Mouse (Mus musculus) neural tube, embryonic 13.5 days (tissue): ENCODE data around the gene Pnpla7. TPM values are rescaled to one million over a fixed set of nuclear protein-coding genes. Genes with fewer than 3 reads are reported as not detected.
A peak's percentile ranks its signal among the peaks of the same experiment; 100 is the strongest.

Source experiments
- ATAC-seq: fragments of 200-750 bp; cut with Nextera tagmentation; 2 replicates; pipeline ENCODE4 v1.8.0; 2017; ENCODE audit warnings: low read depth, mild to moderate bottlenecking, moderate TSS enrichment, moderate library complexity
- H3K27ac ChIP-seq: fragments of 300-500 bp; sonication (generic); replicated peaks from 2 replicates; pipeline ENCODE4 v1.5.1; 2015; ENCODE audit warnings: moderate library complexity, mild to moderate bottlenecking, inconsistent platforms
- H3K27me3 ChIP-seq: fragments of 300-500 bp; sonication (generic); 2 replicates; pipeline ENCODE4 v1.6.1; 2015; ENCODE audit warnings: mild to moderate bottlenecking, inconsistent platforms
- H3K36me3 ChIP-seq: fragments of 300-500 bp; sonication (generic); 2 replicates; pipeline ENCODE4 v1.6.1; 2015; ENCODE audit warnings: mild to moderate bottlenecking, inconsistent platforms
- H3K4me1 ChIP-seq: fragments of 300-500 bp; sonication (generic); replicated peaks from 2 replicates; pipeline ENCODE4 v1.6.1; 2015; ENCODE audit warnings: inconsistent platforms
- H3K4me2 ChIP-seq: fragments of 300-500 bp; sonication (generic); 2 replicates; pipeline ENCODE4 v1.6.1; 2015; ENCODE audit warnings: inconsistent platforms, mild to moderate bottlenecking, moderate library complexity
- H3K4me3 ChIP-seq: fragments of 300-500 bp; sonication (generic); 2 replicates; pipeline ENCODE4 v1.5.1; 2015; ENCODE audit warnings: mild to moderate bottlenecking, inconsistent platforms
- H3K9ac ChIP-seq: fragments of 300-500 bp; sonication (generic); 2 replicates; pipeline ENCODE4 v1.6.1; 2015; ENCODE audit warnings: moderate library complexity, mild to moderate bottlenecking, inconsistent platforms
- H3K9me3 ChIP-seq: fragments of 300-500 bp; sonication (generic); 2 replicates; pipeline ENCODE4 v1.6.1; 2016; ENCODE audit warnings: inconsistent platforms
- WGBS: fragments of 180-500 bp; shearing (Covaris S2); methylation state at CpG from one replicate; pipeline ENCODE4 v1.1.7; 2015; 5-methylcytosine and 5-hydroxymethylcytosine counted together
- polyA plus RNA-seq: library from polyadenylated mRNA; unstranded; fragments of >200 nt; fragmentation: Nextera tagmentation; extraction: Ambion mirVana; gene quantifications from 2 replicates; pipeline ENCODE4 v1.2.1, GENCODE M21; 2015

The Pnpla7 gene
- polyA plus RNA-seq, 1 experiment from 2014 or later: 4.3 TPM

DNA sequence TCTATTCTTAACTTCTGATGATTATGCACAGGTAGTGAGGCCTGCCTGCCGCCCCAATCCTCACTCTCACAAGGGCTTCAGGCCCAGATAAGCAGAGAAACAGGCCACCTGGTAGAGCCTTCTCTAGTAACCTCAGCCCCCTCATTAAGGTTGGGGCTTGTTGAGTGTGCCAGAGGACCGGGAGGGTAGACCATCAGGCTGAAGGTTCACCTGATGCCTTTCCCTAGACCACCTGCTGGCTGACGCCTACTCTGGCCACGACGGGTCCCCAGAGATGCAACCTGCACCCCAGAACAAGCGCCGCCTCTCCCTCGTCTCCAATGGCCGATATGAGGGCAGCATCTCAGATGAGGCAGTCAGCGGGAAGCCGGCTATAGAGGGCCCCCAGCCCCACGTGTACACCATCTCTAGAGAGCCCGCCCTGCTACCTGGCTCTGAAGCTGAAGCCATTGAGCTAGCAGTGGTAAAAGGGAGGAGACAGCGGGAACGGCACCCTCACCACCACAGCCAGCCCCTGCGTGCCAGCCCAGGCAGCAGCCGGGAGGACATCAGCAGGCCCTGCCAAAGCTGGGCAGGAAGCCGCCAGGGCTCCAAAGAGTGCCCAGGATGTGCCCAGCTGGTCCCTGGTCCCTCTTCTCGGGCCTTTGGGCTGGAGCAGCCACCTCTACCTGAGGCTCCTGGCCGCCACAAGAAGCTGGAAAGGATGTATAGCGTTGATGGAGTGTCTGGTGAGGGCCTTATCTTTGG, 79.7 kb downstream of the Pnpla7 start:
- no peaks in the 10 kb centered on the region for H3K27me3 ChIP-seq
- 90% methylated on average over 21 of the region's 21 CpGs for WGBS
- H3K36me3 ChIP-seq: peaks cover 48% of the 10 kb centered on the region
- ATAC-seq: 0 out of 2 replicates have a peak, but pooled peaks have one; percentile 4
- peak overlapping the region; percentile 83 for H3K4me2 ChIP-seq
- peak overlapping the region; percentile 77 for H3K9ac ChIP-seq
- no peaks in the 10 kb centered on the region for H3K9me3 ChIP-seq
- peak overlapping the region; percentile 59 for H3K4me3 ChIP-seq
- no peak overlapping the region for H3K27ac ChIP-seq
- peaks cover 26% of the 10 kb centered on the region for H3K4me1 ChIP-seq

DNA sequence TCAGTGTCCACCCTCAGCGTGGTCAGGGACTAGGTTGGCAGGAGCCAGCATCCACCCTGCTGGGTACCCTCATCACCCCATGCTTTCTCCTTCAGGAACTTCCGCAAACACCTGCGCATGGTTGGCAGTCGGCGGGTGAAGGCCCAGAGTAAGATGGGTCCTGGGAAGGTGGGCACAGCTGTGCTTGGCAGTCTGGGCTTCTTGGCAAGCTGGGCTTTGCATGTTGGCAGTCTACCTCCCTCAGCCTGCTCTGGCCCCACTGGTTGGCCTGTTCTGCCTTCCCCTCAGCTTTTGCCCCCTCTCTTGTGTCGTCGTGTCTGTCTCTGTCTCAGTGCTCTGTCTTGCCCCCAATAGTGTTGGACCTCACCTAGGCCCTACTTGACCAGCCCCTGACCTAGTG, 83.1 kb downstream of the Pnpla7 start:
- Histone ChIP-seq H3K27me3 (no peaks in the 10 kb centered on the region), H3K4me3 (no peak overlapping the region), H3K9me3 (no peaks in the 10 kb centered on the region), H3K9ac (no peak overlapping the region), H3K27ac (no peak overlapping the region), H3K36me3 (peaks cover 77% of the 10 kb centered on the region), H3K4me1 (peaks cover 25% of the 10 kb centered on the region), H3K4me2 (no peak overlapping the region)
- no peak for ATAC-seq
- WGBS: 95% methylated on average over 7 of the region's 7 CpGs

DNA sequence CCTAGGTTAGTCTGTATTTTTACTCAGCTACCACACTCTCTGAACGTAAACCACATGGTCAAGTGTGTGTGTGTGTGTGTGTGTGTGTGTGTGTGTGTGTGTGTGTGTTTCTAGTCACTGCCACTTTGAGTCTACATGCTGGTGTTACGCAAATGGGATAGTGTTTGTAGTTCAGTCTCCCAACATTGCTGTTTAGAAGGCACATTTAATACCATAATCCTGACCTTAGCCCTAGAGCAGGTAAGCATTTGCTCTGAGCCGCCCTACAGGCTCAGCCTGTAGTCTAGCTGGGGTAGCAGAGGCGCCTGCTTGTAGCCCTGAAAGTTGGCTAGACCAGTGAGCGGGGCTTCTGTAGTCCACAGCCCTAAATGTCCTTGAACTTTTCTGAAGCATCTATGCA, 87.7 kb downstream of the Pnpla7 start:
- H3K4me1 ChIP-seq: no peaks in the 10 kb centered on the region
- H3K36me3 ChIP-seq: peaks cover 49% of the 10 kb centered on the region
- no peak overlapping the region for H3K4me2 ChIP-seq
- H3K9ac ChIP-seq: no peak overlapping the region
- no peak overlapping the region for H3K27ac ChIP-seq
- H3K4me3 ChIP-seq: no peak overlapping the region
- H3K27me3 ChIP-seq: no peaks in the 10 kb centered on the region
- no peak for ATAC-seq
- 92% methylated on average over 5 of the region's 5 CpGs for WGBS
- H3K9me3 ChIP-seq: no peaks in the 10 kb centered on the region

DNA sequence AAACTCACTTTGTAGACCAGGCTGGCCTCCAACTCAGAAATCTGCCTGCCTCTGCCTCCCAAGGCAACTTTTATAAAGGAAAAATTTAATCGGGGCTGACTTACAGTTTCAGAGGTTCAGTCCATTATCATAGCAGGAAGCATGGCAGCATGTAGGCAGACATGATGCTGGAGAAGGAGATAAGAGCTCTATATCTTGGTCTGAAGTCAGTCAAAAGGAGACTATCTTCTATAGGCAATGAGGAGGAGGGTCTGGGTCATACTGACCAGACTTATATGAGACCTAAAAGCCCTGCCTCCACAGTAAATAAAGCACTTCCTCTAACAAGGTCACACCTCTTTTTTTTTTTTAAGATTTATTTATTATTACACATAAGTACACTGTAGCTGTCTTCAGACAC, 88.5 kb downstream of the Pnpla7 start:
- no peaks in the 10 kb centered on the region for H3K9me3 ChIP-seq
- no peak overlapping the region for H3K4me2 ChIP-seq
- H3K4me3 ChIP-seq: no peak overlapping the region
- no peaks in the 10 kb centered on the region for H3K4me1 ChIP-seq
- no peaks in the 10 kb centered on the region for H3K27me3 ChIP-seq
- H3K36me3 ChIP-seq: peaks cover 42% of the 10 kb centered on the region
- no peak overlapping the region for H3K9ac ChIP-seq
- no peak overlapping the region for H3K27ac ChIP-seq
- 92% methylated on average over 1 of the region's 1 CpGs for WGBS
- ATAC-seq: no peak

DNA sequence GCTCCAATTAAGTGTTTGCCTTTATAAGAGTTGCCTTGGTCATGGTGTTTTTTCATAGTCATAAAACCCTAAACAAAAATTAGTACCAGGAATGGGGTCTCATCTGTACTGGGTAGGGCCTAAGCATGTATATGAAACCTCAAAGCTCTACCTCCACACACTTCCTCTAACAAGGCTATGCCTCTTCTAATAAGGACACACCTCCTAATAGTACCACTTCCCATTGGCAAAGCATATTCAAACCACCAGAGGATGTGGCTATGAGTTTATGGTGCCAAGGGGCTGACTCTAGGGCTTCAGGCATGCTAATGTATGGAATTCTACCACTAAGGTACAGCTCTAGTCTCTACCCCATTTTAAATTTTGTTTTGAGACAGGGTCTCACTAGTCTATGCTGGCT, 89.7 kb downstream of the Pnpla7 start:
- ATAC-seq: no peak
- Histone ChIP-seq H3K27ac (no peak overlapping the region), H3K4me3 (no peak overlapping the region), H3K27me3 (no peaks in the 10 kb centered on the region), H3K36me3 (peaks cover 30% of the 10 kb centered on the region), H3K9me3 (no peaks in the 10 kb centered on the region), H3K4me1 (no peaks in the 10 kb centered on the region), H3K9ac (no peak overlapping the region), H3K4me2 (no peak overlapping the region)

DNA sequence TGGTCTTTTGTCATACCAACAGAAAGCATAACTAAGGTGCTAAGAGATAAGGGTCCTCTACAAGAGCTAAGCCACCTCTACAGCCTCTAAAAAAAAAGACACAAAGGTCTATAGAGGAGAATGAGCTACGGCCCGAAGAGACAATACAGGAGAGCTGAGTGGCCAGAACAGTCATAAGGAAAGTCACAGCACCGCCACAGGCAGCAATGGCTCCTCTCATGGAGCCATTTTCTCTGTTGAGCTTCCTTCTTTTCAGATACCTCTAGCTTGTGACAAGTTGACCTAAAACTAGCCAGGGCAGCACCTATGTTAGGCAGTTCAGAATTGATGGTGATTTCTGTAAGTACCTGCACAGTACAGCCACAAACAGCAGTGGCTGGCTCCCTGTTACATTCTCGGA, 90.7 kb downstream of the Pnpla7 start:
- no peaks in the 10 kb centered on the region for H3K9me3 ChIP-seq
- H3K4me1 ChIP-seq: no peaks in the 10 kb centered on the region
- no peak overlapping the region for H3K27ac ChIP-seq
- 80% methylated on average over 4 of the region's 4 CpGs for WGBS
- no peaks in the 10 kb centered on the region for H3K27me3 ChIP-seq
- H3K36me3 ChIP-seq: peaks cover 20% of the 10 kb centered on the region
- no peak overlapping the region for H3K4me3 ChIP-seq
- no peak overlapping the region for H3K4me2 ChIP-seq
- ATAC-seq: no peak
- H3K9ac ChIP-seq: no peak overlapping the region

DNA sequence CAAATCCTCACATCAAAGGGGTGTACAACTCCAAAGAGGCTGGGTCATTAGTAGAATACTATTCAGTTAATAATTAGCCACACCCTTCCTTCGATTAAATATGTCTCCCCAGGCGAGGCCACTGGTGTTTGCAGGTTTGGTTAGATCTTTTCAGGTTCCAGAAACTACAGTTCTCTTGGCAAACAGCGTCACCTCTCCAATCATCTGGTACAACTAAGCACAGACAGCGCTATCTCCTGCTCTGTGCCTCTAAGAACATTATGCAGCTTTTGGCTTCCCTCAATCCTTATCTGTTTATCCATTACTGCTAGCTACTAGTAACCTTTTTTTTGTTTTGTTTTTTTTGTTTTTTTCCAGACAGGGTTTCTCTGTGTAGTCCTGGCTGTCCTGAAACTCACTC, 93.7 kb downstream of the Pnpla7 start:
- ATAC-seq: no peak
- no peaks in the 10 kb centered on the region for H3K4me1 ChIP-seq
- no peak overlapping the region for H3K9ac ChIP-seq
- no peaks in the 10 kb centered on the region for H3K27me3 ChIP-seq
- no peaks in the 10 kb centered on the region for H3K9me3 ChIP-seq
- no peak overlapping the region for H3K4me3 ChIP-seq
- H3K27ac ChIP-seq: no peak overlapping the region
- H3K4me2 ChIP-seq: no peak overlapping the region
- H3K36me3 ChIP-seq: no peaks in the 10 kb centered on the region
- WGBS: 78% methylated on average over 4 of the region's 4 CpGs

DNA sequence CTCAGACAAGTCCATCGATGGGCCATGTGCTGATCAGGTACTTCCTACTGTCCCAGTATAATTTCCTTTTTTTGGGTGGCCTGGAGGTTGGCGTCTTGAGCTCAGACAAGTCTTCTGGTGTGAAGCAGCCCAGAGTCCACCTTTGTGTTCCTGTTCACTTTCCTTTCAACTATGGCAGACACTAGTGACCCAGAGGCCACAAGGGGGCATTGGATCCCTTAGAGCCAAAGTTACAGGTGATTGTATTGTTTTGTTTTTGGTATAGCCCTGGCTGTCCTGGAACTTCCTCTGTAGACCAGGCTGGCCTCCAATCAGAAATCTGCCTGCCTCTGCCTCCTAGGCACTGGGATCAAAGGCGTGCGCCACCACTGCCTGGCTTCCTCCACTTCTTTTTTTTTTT, 96.6 kb downstream of the Pnpla7 start:
- no peaks in the 10 kb centered on the region for H3K27me3 ChIP-seq
- no peak overlapping the region for H3K27ac ChIP-seq
- H3K4me3 ChIP-seq: no peak overlapping the region
- no peak overlapping the region for H3K9ac ChIP-seq
- no peak for ATAC-seq
- no peaks in the 10 kb centered on the region for H3K4me1 ChIP-seq
- H3K9me3 ChIP-seq: no peaks in the 10 kb centered on the region
- WGBS: 95% methylated on average over 4 of the region's 4 CpGs
- no peak overlapping the region for H3K4me2 ChIP-seq
- no peaks in the 10 kb centered on the region for H3K36me3 ChIP-seq

DNA sequence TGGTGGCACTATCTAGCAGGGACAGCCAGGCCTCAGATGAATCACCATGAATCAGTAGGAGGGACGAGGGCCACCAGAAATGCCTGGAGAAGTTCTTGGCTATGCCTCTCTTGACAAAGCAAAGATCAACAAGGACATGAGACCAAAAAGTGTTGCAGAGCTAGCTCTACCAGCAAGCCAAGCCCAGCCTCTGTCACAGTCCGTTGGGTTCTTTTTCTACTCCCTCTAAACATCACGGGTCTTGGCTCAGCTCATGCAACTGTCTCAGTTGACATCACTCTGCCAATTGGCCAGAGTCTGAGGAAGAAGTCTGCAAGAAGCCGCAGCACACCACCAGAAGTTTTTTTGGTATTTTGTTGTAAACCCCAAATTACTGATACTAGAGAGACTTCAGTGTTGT, 99.7 kb downstream of the Pnpla7 start:
- Histone ChIP-seq H3K9ac (no peak overlapping the region), H3K4me3 (no peak overlapping the region), H3K4me1 (no peaks in the 10 kb centered on the region), H3K36me3 (no peaks in the 10 kb centered on the region), H3K27ac (no peak overlapping the region), H3K27me3 (no peaks in the 10 kb centered on the region), H3K9me3 (no peaks in the 10 kb centered on the region), H3K4me2 (no peak overlapping the region)
- ATAC-seq: no peak
- 73% methylated on average over 4 of the region's 4 CpGs for WGBS

DNA sequence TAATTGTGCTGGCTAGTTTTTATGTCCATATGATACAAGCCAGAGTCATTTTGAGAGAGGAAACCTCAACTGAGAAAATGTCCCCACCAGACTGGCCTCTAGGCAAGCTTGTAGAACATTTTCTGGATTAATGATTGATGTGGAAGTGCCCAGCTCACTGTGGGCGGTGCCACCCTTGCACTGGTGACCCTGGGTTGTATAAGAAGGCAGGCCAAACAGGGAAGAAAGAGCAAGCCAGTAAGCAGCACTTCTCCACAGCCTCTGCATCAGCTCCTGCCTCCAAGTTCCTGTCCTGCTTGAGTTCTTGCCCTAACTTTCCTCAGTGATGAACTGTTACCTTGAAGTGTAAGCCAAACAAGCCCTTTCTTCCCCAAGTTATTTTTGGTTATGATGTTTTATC, 103.1 kb downstream of the Pnpla7 start:
- H3K4me2 ChIP-seq: no peak overlapping the region
- H3K27me3 ChIP-seq: no peaks in the 10 kb centered on the region
- H3K27ac ChIP-seq: no peak overlapping the region
- no peak overlapping the region for H3K9ac ChIP-seq
- no peaks in the 10 kb centered on the region for H3K36me3 ChIP-seq
- H3K4me1 ChIP-seq: no peaks in the 10 kb centered on the region
- no peaks in the 10 kb centered on the region for H3K9me3 ChIP-seq
- ATAC-seq: no peak
- H3K4me3 ChIP-seq: no peak overlapping the region
- WGBS: 70% methylated on average over 1 of the region's 1 CpGs

DNA sequence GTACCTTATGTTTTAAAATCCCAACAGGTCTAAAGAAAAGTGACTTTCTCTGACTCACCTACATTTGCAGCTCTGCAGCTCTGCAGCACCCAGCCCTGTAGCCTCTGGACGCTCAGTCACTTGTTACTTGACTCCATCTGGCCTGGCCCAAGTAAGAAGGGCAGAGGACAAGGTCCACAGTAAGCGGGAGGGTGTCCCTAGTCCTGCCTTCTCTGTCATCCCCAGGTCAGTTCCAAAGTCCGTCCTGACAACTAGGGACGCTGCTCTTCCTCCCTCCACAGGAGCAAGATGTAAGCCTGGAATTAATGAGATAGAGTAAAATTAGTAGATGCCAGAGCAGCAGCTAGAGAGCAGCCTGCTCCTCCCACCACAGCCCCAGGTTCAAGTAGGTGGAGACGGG, 104.2 kb downstream of the Pnpla7 start, which contains the start of gene Entpd8:
Entpd8 (plus strand) TSS at position 229 of the 400 bp plus-strand sequence.
- ATAC-seq: no peak
- WGBS: 69% methylated on average over 5 of the region's 5 CpGs
- no peaks in the 10 kb centered on the region for H3K4me1 ChIP-seq
- H3K9me3 ChIP-seq: no peaks in the 10 kb centered on the region
- no peaks in the 10 kb centered on the region for H3K27me3 ChIP-seq
- H3K9ac ChIP-seq: no peak within 1 kb of the TSS
- H3K27ac ChIP-seq: no peak within 1 kb of the TSS
- no peak within 1 kb of the TSS for H3K4me3 ChIP-seq
- no peaks in the 10 kb centered on the region for H3K36me3 ChIP-seq
- no peak within 1 kb of the TSS for H3K4me2 ChIP-seq

DNA sequence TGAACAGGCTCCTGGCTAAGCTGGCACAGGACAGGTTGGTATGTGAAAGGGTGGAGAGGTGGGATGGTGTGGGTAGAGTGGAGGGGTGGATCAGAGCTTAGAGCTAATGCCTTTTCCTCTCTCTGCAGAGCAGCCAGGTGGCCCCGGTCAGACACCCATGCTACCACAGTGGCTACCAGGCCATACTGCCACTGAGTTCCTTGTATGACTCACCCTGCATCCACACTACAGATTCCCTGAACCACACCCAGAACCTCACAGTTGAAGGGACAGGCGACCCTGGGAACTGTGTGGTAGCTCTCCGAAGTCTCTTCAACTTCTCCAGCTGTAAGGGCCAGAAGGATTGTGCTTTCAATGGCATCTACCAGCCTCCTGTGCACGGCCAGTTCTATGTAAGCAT, 107.9 kb downstream of the Pnpla7 start:
- Histone ChIP-seq H3K36me3 (no peaks in the 10 kb centered on the region), H3K9me3 (no peaks in the 10 kb centered on the region), H3K27ac (no peak overlapping the region), H3K4me1 (no peaks in the 10 kb centered on the region), H3K4me3 (no peak overlapping the region), H3K4me2 (no peak overlapping the region), H3K27me3 (no peaks in the 10 kb centered on the region), H3K9ac (no peak overlapping the region)
- no peak for ATAC-seq
- 84% methylated on average over 3 of the region's 4 CpGs for WGBS

DNA sequence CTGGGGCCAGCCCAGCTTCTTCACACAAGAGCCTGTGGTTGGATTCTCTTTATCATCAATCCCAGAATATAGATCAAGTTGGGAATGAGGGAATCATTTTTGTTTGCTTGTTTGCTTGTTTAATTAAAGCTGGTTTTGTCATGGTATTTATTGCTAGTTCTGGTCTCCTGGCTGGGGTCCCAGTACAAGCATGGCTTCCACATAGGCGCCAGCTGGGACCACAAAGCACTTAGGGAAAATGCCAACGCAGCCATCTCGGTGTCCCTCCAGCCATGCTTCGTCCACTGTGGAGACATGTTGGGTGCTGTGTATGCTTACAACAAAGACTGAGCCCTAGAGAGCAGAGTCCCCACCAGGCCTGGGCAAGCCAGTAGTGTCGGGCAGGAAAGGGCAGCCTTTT, 109.7 kb downstream of the Pnpla7 start:
- 86% methylated on average over 5 of the region's 5 CpGs for WGBS
- H3K9ac ChIP-seq: no peak overlapping the region

More for the DNA sequence above, 109.7 kb downstream of the Pnpla7 start:
- no peaks in the 10 kb centered on the region for H3K27me3 ChIP-seq
- no peak for ATAC-seq
- H3K4me3 ChIP-seq: no peak overlapping the region
- H3K4me2 ChIP-seq: no peak overlapping the region
- H3K27ac ChIP-seq: no peak overlapping the region
- H3K4me1 ChIP-seq: no peaks in the 10 kb centered on the region
- no peaks in the 10 kb centered on the region for H3K36me3 ChIP-seq
- no peaks in the 10 kb centered on the region for H3K9me3 ChIP-seq
